Comparison of ENCODE assay signal across 11 mouse cellular contexts in genomic region chr4:63275251-63275650, GRCm38 (mm10).
DNase-seq lines count a peak whose midpoint lies in the region; ATAC-seq and TF ChIP-seq lines count a peak whose summit lies in the region.
"Had no signal": no experiment of that assay in that cellular context is flagged by ENCODE, and none has a peak within 500 bp of the region (broad histone marks: within the 10 kb centered on the region; RNA-seq: fewer than 3 reads in every experiment).

No protein-coding gene starts in this region.

- H3K4me1 ChIP-seq in cerebellum, adult 2 months (ENCODE audit: control insufficient read depth, insufficient read depth, low read length) = peaks cover 35% of the 10 kb centered on the region
- H3K4me1 ChIP-seq in forebrain, embryonic 12.5 days = no peaks in the 10 kb centered on the region
- H3K4me1 ChIP-seq: embryonic facial prominence, embryonic 15.5 days; liver, embryonic 15.5 days; neural tube, embryonic 12.5 days had no signal

- no peaks in the 10 kb centered on the region for H3K27me3 ChIP-seq in cerebellum, adult 2 months (ENCODE audit: control insufficient read depth, insufficient read depth, low read length)
- H3K27me3 ChIP-seq in forebrain, embryonic 12.5 days = no peaks in the 10 kb centered on the region
- H3K27me3 ChIP-seq: embryonic facial prominence, embryonic 15.5 days; liver, embryonic 15.5 days; neural tube, embryonic 12.5 days had no signal

- H3K9ac ChIP-seq in forebrain, embryonic 12.5 days = no peak overlapping the region
- H3K9ac ChIP-seq: embryonic facial prominence, embryonic 15.5 days; liver, embryonic 15.5 days; neural tube, embryonic 12.5 days had no signal

- H3K4me3 ChIP-seq in cerebellum, adult 2 months (replicated peaks; ENCODE audit: insufficient read depth, low read depth, low read length) = no peak overlapping the region
- H3K4me3 ChIP-seq in forebrain, embryonic 12.5 days (replicated peaks) = no peak overlapping the region
- H3K4me3 ChIP-seq: embryonic facial prominence, embryonic 15.5 days; left cerebral cortex, adult 2 months; liver, embryonic 15.5 days; neural tube, embryonic 12.5 days had no signal

- peak; percentile 42 for DNase-seq in layer of hippocampus, adult 9-11 months
- DNase-seq in layer of hippocampus, postnatal 25 days (ENCODE audit: extremely low spot score in 1 of 2, low spot score in 1 of 2) = no peak
- peak; percentile 73 to 82 for DNase-seq in cerebellum, adult 2 months
- DNase-seq in lung, postnatal 10 days = peak; percentile 55
- DNase-seq in gastrocnemius, postnatal 25 days = no peak

- WGBS in cerebellum, adult 2 months = 11% methylated on average over 8 of the region's 8 CpGs
- 57% methylated on average over 8 of the region's 8 CpGs for WGBS in forebrain, embryonic 12.5 days

- H3K27ac ChIP-seq in cerebellum, adult 2 months (ENCODE audit: insufficient read depth, low read length) = no peak overlapping the region
- peak overlapping the region; percentile 21 for H3K27ac ChIP-seq in forebrain, embryonic 12.5 days
- H3K27ac ChIP-seq: embryonic facial prominence, embryonic 15.5 days; left cerebral cortex, adult 2 months; liver, embryonic 15.5 days; neural tube, embryonic 12.5 days had no signal

- H3K4me2 ChIP-seq in forebrain, embryonic 12.5 days = no peak overlapping the region
- H3K4me2 ChIP-seq: embryonic facial prominence, embryonic 15.5 days; liver, embryonic 15.5 days; neural tube, embryonic 12.5 days had no signal

- TF ChIP-seq POLR2A in cerebellum, adult 2 months (IDR thresholded peaks at IDR 0.05; ENCODE audit: borderline replicate concordance, insufficient read depth, low read length) = no peak

- no peak for ATAC-seq in forebrain, embryonic 12.5 days (ENCODE audit: low FRiP score)
- no peak for ATAC-seq in activated CD4-positive, CD25-positive, alpha-beta regulatory T cell, adult 4 months

- H3K36me3 ChIP-seq in forebrain, embryonic 12.5 days (replicated peaks) = no peaks in the 10 kb centered on the region
- H3K36me3 ChIP-seq: liver, embryonic 15.5 days; neural tube, embryonic 12.5 days had no signal

- no peak for TF ChIP-seq CTCF in cerebellum, adult 2 months (IDR thresholded peaks at IDR 0.05; ENCODE audit: borderline replicate concordance, insufficient read depth, low read depth, low read length)

- H3K9me3 ChIP-seq in forebrain, embryonic 12.5 days = no peaks in the 10 kb centered on the region
- H3K9me3 ChIP-seq: embryonic facial prominence, embryonic 15.5 days; liver, embryonic 15.5 days; neural tube, embryonic 12.5 days had no signal

Comparison
In these comparisons a context has a peak if more than half of its experiments do, and no peak if none do; other contexts are left out.
1. DNase-seq: peak in layer of hippocampus, adult 9-11 months (single experiment), cerebellum, adult 2 months (2 of 2) and lung, postnatal 10 days (single experiment); none in layer of hippocampus, postnatal 25 days (0 of 2) and gastrocnemius, postnatal 25 days (single experiment).